Mouse (Mus musculus): ENCODE measurements around the gene Asic2. TPM values are rescaled to one million over a fixed set of nuclear protein-coding genes. Genes with fewer than 3 reads are reported as not detected.

Asic2 gene
- total RNA-seq, 2 experiments from 2014 or later, result 0.10 TPM; not detected in 1

DNA sequence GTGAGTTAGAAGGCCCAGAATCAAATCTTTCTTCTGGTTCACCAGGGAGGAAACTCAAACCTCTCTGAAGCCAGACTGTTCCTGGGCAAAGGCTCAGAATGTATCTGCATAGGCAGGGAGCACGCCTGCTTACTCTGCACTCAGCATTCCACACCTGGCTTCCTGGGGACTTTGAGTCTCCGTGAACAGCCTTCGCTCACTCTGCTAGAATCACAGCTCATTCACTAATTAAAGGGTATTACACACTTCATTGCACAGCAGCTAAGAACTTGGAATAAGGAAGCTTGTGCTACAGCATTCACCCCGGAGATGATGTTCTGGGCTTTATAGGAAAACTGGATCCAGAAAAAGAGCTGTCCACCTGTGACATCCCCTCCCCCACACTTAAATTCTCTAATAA, 3.7 kb downstream of the Asic2 start:
- DNase-seq (ENCODE audit: low spot score in 2 of 2), result no peak

DNA sequence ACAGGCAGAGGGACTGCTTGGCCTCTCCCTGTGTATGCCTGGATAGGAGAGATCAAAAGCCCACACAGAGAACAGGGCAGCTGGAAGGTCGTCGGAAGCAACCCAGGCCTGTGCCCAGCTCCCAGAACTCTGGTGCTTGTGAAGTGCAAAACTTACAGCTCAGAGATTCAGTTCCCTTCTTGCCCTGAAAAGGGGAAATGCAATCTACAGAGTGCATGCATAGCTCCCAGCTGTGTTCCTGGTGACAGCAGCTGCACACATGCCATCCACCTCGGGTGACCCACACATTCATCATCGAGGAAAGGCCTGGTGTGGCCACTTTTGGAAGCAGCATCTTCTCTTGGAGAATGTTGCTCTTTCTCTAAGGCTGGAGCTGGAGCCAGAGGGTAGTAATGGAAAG, 13.9 kb downstream of the Asic2 start:
- DNase-seq (ENCODE audit: low spot score in 2 of 2), result peak in 1 of 2 experiments; percentile 9

DNA sequence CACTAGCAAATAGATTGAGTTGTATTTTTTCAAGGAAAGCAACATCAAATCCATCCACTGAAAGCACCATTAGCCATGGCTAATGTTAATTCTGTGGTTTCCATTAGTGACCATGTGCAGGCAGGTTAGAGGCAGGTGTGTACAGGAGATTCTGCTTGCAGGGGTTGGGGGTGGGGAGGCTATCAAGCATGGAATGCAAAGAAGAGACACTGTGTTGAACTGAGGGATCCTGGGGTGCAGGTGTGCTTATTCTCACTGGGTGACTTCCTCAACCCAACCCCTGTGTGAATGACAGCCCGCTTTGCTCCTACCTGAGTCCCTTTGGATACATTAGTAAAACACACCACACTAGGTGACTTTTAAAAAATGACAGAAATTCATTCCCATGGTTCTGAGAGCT, 20.2 kb downstream of the Asic2 start:
- DNase-seq (ENCODE audit: low spot score in 2 of 2), result no peak

DNA sequence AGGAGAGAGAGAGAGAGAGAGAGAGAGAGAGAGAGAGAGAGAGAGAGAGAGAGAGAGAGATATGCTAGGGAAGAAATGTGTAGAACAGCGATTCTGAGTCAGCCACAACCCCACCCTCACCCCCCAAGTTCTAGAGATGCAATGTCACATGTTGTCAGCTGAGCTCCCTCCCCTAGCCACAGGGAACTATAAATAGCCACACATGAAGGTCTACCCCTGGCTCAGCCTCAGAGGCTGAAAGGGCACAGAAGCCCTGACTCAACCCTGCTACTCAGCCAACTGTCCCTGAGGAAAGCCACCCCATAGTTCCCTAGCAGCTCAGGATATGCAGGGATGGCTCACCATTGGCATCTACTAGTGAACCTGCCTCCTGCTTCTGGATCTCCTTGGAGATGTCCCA, 26.1 kb downstream of the Asic2 start:
- DNase-seq (ENCODE audit: low spot score in 2 of 2), result no peak

DNA sequence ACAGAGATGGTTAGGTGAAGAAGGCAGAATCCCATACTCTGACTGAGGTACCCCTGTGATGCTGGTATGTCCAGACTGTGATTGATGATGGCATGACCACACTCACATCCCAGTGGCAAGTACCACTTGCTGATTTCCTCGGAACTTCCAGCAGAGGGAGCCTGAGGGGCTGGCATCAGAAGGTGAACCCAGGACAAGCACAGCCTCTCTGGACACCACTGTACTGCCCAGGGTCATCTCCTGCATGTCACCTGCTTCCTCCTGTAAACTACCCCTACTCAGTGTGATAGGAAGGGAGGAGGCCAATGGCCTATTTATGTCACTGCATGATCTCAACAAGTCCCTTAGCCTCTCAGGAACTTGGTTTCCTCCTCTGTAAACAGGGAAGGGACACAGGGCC, 27.3 kb downstream of the Asic2 start:
- DNase-seq (ENCODE audit: low spot score in 2 of 2), result no peak

DNA sequence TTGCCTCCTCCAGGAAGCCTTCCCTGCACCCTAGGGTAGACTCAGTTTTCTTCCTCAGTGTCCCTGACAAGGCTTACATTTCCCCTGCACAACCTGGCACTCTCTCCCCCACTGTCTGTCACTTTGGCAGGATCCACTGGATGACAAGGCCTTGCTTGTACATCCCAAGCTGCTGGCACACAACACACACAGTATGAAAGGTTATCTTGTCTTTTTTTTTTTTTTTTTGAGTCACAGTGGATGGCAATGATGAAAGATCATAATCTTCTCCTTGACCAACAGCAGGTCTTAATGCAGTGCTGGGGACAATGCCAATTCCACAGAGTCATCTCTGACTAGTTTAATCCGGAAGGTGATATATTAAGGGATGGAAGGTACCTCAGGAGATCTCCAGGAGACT, 30.7 kb downstream of the Asic2 start:
- DNase-seq (ENCODE audit: low spot score in 2 of 2), result no peak

DNA sequence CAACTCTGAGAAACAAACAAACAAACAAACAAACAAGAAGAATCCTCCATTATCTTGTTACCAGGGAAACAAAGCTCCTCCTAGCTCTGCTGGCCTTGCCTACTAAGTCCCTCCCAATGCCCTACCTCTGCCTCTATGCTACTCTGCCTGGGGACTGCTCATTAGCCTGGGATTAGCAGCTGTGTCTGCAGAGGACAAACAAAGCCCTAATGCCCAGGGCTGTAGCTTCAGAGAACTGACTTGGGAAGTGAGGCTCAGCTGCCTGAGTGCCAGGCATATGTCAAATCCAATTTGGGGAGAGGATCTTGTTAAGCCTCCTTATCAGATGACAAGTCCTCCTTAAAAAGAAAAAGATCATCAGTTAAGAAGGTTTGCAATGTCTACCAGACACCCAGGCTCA, 41.9 kb downstream of the Asic2 start:
- no peak for DNase-seq (ENCODE audit: low spot score in 2 of 2)

DNA sequence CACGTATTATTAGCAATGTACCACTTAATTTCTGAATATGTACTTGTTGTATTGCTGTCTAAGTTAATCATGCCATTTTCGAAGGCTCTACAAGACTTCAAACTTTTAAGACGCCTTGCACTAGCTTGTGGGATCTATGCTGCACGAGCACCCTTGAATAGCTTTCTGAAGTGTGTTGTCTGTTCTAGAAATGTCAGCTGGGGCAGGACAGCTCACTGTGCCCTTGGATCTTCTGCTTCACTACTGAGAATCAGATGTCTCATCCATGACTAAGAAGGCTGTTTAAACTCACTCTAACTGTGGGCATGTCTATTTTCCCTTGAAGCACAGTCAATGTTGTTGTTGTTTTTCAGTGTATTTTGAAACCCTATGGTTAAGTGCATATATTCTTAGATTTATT, 44.6 kb downstream of the Asic2 start:
- no peak for DNase-seq (ENCODE audit: low spot score in 2 of 2)

DNA sequence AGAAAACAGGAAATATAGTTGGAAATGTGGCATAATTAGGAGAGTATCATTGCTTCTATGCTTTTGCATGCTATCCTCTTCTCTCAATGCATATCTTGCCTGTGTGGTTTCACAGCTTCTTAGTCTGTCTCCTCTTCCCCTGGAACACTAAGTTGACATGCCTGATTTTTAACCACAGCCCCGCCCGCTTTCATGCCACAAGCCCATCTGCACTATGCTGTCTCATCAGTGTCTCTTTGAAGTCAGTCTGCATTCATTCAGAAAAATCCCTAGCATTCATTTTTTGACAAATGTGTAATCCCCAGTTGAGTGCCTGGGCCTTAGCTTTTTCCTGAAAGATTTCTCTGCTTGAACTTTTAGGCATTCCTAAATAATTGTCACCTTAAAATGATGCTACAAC, 45.2 kb downstream of the Asic2 start:
- DNase-seq (ENCODE audit: low spot score in 2 of 2), result no peak

DNA sequence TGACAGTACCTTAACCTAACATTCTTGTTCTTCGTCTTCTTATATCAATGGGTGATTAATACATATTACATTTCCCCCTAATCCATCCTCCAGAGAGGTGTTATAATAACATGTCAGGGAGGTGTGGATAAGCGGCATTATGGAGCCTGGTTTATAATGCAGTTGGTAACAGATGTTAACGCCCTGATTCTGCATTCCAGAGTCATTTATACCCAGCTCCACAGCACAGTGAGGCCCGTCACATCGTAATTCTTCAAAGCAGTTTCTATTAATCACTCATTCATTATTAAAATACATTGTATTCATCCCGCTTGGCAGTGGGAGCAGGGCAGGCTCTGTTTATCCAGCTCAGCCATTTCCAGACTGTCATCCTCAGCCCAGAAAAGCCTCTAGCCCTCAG, 52.8 kb downstream of the Asic2 start:
- DNase-seq (ENCODE audit: low spot score in 2 of 2), result no peak

DNA sequence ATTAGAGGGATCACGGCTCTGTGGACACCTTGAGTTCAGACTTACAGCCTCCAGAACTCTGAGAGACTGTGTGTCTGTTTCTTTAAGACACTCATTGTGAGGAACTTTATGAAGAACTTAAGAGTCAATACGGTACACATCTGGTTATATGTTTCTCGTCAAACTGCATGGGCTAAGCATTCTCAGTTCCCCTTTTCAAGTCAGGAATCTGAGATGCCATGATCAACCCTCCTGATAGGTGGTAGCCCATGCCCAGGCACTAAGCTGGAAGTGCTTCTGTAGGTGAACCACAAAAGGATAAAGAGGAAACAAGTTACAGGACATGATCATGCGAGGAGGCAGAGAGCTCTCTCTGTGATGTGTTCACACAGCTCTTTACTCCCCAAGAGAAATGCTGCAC, 55.2 kb downstream of the Asic2 start:
- no peak for DNase-seq (ENCODE audit: low spot score in 2 of 2)

DNA sequence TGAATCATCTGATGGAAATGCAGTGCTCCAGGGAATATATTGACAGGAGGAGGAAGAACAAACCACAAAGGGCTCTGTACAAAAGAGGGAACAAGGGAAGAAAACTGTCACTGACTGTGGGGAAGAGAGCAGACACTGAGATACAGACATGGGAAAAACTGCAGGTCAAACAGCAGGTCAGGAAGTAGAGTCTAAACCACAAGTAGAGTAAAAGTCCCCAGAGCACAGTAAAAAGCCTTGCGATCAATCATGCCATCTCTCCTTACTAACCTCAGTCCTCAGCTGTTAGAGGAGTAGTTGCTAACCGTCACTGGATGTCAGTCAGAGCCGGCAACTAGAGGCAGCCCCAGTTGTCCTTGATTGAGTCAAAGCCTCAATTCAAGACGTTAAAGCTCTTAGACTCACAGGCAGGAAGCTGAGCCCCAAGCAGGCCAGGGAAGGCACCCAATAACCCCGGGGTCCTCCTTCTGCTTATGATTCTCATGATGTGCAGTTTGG, 58.8 kb downstream of the Asic2 start:
- no peak for DNase-seq (ENCODE audit: low spot score in 2 of 2)

DNA sequence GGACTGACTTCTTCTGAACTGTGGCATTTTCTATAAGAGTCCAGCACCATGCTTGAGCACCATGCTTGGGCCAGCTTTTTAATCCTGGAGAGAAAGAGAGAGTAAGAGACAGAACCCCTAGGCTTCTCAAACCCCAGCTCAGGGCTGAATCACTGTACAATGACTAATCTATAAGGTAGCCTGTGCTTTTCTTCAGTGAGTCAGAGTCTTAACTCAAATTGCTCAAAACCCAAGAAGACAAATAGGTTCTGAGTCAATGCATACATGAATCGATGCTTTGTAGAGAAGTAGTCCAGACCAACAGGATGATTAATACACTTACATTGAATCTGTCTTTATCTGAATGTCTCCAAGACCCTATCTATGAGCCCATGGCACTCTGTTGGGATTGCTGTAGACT, 59.5 kb downstream of the Asic2 start:
- DNase-seq (ENCODE audit: low spot score in 2 of 2), result no peak

DNA sequence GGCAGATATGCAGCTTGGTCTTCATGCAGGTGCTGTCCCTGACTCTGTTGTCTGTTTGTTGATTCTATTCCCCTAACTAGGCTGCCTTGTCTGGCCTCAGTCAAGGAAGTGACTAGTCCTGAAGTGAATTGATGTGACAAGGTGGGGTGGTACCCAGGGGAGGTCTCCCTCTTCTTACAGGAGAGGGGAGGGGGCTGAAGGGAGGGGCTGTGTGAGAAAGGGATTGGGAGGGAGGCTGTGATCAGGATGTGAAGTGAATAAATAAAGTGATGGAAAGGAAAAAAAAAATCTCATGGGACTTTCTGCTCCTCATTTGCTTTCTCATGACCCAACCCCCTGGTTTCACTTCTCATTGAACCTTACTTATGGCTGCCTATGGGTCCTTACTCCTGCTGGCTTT, 65.9 kb downstream of the Asic2 start:
- DNase-seq (ENCODE audit: low spot score in 2 of 2), result no peak

DNA sequence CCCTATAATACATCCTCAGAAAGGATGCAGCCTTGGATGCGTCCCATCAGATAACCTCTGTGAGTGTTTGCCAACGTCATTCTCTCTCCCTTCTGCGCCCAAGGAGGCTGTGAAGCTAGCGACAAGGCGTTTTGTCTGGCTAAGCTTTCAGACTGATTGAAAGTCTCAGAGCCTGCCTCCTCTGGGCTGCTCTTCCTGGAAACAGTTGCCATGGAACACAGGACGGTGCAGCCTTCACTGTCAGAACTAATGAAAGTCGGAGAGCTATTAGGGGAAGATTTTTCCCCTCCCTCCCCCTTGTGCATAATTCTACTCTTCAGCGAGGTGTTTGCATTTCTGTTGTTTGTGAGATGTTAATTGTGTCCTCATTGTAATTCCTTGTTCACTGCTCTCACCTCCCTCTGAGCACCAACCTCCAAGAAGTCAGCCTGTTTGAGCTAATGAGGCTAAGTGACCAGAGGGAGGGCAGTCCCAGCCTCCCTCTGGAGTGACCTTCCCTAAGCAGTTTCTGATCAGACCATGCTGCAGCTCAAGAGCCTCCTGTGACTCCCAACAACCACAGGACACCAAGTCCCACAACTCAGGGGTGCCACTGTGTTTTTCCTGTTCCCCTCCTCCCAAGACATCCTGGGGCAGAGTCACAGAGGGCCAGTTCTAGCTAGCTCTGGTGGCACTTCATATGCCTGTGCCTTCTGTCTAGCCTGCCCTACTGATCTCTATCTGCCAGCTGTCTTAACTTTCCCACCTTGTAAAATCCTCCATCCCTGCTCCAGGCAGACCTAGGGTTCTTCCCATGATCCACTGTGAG, 70.5 kb downstream of the Asic2 start:
- DNase-seq (ENCODE audit: low spot score in 2 of 2), result no peak

DNA sequence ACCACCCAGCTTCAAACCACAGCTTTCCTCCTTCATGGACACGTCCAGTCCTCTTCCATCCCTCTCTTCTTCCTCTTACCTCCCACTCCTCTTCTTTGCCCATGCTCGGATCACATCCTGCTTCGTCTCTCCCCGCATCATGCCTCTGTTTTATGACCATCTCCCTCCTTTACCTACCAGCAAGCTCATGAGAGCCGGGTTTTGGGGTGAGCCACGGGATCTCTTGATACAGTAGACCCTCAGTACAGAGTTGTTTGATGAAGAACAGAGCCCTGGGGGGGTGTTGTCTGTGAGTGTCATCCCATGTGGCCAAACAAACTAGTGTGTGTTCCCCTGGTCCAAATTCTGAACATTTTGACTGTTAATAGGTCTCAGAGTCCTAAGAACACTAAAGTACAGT, 71.7 kb downstream of the Asic2 start:
- DNase-seq (ENCODE audit: low spot score in 2 of 2), result no peak

DNA sequence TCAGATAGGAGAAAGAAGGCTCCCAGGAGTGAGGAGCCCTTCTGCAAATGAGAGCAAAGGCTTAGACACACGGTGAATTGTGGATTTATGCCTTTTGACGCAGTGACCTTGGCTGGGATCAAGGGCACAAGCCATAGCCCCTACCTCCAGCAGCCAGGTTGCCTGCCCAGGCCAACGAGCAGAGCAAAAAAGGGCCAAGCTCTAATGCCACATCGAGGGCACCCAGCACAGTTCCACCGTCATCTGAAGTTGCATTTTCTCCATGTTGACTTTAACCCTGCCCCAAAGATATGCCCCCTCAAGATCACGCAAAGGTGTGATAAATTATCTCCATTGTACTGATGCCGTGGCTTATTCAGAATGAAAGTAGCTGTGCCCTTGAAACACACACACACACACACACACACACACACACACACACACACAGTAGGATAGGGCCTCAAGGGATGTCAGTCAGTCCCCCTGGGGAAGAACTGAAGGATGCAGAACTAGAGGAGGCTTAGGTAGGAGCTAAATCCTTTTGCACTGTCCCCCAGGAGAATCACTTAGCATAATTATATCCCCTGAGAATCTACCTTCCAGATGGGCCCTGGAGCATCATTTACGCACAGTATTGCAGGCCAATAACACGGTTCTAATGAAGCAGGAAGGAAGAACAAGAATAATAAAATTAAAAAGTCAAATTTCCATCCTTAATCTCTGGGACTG, 96.6 kb downstream of the Asic2 start:
- DNase-seq (ENCODE audit: low spot score in 2 of 2), result no peak

DNA sequence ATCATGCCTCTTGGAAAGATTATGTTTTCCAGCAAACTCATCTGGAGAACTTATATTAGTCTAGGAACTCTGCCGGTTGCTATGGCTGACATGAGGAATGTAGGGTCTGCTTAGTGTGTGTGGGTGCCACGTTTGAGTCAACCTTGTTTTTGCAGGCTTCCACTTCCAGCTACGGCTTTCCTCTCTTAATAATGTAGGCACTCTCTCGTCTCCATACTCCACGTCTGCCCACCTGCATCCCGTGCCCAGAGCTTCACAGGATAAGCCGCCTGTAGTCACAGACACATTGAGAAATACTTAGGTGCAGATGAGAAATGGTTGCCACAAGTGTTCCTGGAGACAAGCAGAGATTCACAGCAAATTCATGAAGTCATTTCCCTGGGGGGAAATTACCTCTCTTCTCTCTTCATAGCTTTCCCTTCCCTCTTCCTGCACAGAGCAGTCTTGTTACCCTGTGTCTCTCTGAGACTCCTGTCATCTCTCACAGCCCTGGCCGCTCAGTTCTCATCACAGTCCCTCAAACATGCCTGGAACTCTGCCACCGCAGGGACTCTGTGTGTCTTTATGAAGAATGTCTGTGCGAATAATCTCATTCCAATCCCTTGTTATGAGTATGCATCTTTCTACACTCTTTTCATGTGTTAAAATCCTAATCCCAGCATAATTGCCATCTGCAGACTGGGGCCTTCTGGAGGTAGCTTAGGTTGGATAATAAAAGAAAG, 102.4 kb downstream of the Asic2 start:
- DNase-seq (ENCODE audit: low spot score in 2 of 2), result peak in 1 of 2 experiments; percentile 36

DNA sequence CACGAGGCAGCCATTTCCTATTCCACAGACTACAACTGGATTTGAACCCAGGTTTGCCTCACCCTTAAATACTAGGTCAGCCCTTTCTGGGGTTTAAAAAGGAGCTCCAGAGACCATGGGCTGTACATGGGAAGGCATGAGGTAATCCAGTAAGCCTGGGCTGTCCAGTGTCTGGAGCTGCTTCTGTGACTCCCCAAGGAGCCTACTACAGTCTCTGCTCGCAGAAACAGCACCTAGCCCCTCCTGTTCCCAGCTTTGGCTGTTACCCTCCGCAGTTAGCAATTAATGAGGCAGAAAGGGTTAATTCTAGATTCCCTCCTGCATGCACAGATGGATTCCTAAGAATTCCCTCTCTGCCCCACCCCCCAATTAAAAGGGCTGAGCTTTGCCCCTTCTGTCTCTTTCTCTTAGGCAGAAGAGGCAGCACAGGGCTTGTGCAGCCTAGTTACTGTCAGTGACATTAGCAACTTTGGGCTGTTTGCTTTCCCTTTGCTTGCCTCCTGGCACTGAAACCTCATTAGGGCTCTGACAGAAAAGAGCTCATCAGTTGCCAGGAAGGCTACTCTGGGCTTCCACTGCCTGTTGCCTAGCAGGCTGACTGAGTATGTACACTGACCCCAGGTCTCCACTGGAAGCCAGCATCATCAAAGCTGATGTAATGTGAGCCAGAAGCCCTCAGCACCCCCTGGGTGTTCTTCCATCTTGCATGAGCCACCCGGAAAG, 107.8 kb downstream of the Asic2 start, which contains the start of gene 5530401A14Rik:
Gene 5530401A14Rik (plus strand): TSS at position 424 of the 723 bp plus-strand sequence.
- no peak for DNase-seq (ENCODE audit: low spot score in 2 of 2)

DNA sequence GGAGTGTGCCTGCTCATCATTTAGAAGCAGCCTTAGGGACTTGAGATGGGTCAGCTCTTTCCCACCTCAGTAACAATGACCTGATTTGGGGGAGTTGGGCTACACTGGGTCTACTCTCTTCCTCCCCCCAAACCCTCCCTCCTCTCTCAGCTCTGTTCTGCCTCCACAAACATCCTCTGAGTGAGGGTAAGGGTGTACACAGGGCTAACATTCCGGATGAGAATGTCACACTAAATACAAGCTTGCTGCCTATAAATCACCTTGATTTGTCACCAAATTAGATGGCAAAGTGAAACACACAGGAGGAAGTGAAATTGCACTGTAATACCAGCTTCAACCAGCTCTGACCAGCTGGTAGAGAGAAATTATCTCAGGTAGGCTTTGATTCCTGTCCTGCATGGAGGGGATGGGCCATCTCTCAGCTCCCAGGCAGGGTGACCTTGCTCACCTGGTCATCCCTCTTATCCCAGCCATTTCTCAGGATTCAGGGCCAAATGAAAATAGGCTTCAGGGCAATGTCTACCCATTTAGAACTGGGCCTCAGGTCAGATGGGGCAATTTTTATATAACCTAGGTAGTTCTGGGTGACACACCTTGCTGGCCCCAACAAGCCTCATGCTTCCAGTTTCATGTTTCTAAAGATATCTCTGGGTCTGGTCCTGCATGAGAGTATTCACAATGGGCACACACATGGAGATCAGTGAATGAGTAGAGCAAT, 120.3 kb downstream of the Asic2 start:
- no peak for DNase-seq (ENCODE audit: low spot score in 2 of 2)

DNA sequence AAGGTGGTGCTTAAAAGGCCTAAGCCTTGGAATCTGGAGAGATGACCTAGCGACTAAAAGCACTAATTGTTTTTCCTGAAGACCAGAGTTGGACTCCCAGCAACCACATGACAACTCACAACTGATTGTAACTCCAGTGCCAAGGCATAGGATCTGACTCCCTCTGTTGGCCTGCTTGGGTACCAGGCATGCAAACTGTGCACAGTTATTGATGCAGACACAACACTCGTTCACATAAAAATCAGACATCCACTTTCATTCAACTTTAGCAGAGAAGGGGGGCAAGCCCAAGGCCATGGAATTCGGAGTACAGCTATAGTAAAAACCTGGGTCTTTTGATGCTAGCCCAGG, 122.6 kb downstream of the Asic2 start:
- DNase-seq (ENCODE audit: low spot score in 2 of 2), result no peak

Data from gastrocnemius, postnatal 4 days (tissue).